Mouse (Mus musculus) lung, postnatal 36 days (tissue): ENCODE data around the gene Polg.
A peak's percentile ranks its signal among the peaks of the same experiment; 100 is the strongest.

Experiments used
- DNase-seq: peaks from one replicate; pipeline ENCODE4 v3.0.0; 2022; ENCODE audit warnings: mixed read lengths

Gene Polg

DNA sequence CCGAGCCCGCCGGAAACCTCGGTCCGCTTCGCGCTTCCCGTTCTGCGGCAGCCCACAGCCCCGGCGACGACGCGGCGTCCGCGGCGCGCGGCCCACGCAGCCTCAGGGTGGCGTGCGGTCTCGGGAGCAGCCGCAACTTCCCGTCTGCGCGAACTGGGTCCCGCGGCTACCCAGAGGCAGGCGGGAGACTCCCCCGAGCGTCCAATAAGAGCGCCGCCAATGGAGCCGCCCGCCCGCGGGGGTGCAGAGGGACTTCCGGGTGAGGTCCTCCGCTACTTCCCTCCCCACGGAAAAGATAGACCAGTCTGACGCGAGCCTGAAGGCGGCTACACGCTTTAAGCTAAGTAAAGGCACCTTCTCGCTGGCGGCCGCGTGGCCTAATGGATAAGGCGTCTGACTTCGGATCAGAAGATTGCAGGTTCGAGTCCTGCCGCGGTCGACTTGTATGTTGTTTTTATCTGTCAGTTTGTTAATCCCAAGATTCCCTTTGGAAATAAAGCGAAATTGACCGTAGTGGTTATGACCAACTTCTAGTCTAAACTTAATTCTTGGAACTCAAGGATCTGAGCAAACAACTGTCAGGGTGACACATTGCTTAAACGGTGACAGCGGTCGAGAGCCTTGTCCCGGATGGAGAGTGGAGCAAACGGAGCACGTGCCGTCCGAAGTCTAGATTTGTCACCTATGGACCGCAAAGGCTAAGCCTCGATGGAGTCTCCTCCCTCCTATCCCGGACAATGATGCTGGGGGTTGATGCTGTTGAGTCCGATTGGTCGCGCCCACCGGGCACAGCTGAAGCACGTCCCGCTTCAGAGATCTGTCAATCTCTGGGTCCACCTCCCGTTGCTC is at the start of gene Polg:
Gene Polg, minus strand, starts transcription at position 310 of the 849 bp plus-strand sequence.
- DNase-seq = peak; percentile 99

- DNase-seq = no peak
These were observed 49.7 kb upstream of the Polg start for GRCm38 (mm10) chr7:79515861-79516260.

GRCm38 (mm10) chr7:79515221-79515743 is 49.1 kb upstream of the Polg start:
- DNase-seq = no peak

DNA sequence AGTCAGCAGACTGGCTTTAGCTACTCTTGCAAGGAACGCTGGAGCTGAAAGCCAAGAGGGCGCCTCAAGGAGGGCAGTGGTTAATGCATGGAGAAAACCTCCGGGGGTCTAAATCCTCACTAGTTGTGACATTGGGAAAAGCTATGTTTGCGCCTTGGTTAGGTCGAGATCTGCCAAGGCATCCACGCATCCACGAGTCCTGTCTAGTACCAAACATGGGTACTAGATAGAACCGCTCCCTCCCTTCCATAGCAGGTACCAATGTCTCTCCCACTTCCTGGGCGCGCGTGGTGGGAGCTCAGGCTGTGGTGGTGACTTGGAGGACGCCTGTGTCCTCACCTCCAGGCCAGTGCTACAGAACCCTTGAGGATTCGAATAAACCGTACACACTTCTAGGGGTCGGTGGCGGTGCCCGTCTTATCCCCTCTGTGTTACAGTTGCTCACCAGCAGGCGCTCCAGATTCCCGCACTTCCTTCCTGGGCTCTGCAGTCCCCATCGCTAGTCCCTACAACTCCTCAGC is 48.3 kb upstream of the Polg start:
- no peak for DNase-seq

GRCm38 (mm10) chr7:79513466-79513865 is 47.3 kb upstream of the Polg start:
- DNase-seq = no peak

GRCm38 (mm10) chr7:79512496-79512895 is 46.3 kb upstream of the Polg start:
- no peak for DNase-seq

DNA sequence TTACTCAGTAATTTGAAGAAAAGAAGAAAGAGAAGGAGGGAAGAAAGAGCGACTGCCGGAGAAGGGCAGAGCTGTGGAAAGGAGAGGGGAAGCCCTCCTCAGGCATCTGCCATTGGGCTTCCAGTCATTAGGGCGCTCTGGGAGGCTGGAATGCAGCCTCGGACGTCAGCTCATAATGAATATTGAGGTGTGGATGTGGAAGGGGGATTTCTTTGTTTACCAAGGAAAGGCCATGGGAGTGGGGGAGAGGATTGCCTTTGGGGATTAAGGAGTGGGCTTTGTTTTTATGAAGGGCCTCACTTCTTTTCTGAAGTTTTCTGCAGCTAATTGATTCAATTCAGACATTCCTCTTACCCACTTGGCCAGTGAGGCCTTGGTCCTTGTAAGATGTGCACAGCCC is 45.5 kb upstream of the Polg start:
- no peak for DNase-seq

- DNase-seq = no peak
These were observed 45.0 kb upstream of the Polg start for GRCm38 (mm10) chr7:79511181-79511580.

DNA sequence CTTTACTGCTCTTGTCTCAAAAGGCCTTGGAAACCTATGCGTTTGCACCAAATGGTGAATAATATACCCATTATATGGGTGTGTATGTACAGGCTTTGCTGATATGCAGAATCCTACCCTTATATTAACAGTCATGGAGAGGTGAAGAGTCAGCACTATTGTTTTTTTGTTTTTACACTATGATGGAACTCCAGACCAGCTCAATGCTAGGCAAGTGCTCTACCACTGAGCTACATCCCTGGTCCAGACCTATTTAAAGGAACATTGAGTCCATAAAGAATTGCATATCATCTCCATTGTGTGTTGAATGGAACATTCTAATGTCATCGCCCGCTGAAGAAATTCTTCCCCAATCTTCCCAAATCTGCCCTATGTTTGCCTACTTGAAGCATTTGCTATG is 44.5 kb upstream of the Polg start:
- no peak for DNase-seq

DNA sequence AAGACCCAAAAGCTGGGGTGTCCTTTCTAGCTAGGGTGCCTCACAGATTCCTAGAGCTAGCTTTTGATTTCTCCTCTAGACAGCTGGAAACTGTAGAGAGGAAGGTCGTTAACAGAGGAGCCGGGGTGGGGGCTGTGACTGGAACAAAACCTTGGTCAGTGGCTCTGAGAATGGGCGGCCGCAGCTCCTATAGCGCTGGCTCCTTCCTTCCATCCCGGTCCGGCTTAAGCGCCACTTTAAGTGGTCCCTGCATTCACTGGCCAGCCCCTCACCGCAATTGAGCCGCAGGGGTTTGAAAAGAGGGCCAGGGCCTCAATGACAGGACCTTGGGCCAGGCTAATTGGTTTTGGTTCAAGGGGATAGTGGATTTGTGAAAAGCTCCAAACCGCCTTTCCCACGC is 43.5 kb upstream of the Polg start:
- no peak for DNase-seq

GRCm38 (mm10) chr7:79509235-79509607 is 43.1 kb upstream of the Polg start:
- DNase-seq = no peak

GRCm38 (mm10) chr7:79508280-79509234 is 42.4 kb upstream of the Polg start:
- no peak for DNase-seq

DNA sequence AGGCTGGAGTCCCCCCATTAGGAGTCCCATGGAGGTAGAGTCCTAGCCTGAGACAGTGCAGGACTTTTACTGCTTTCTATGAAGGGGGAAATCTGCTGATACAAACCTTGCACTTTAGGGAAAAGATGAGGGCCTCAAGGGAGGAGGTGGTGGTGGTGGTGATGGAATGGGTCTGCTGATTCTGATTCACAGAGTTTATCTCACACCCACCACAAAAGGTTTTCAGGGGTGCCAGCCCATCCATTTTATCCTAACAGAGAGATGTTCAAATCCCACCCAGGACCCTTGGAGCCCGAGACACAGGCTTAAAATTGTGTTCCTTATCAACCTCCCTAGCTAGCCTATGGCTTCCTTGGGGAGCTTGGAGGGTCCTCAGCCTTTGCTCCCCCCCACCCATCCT is 41.6 kb upstream of the Polg start:
- no peak for DNase-seq

GRCm38 (mm10) chr7:79507101-79507705 is 41.0 kb upstream of the Polg start:
- DNase-seq = no peak

DNA sequence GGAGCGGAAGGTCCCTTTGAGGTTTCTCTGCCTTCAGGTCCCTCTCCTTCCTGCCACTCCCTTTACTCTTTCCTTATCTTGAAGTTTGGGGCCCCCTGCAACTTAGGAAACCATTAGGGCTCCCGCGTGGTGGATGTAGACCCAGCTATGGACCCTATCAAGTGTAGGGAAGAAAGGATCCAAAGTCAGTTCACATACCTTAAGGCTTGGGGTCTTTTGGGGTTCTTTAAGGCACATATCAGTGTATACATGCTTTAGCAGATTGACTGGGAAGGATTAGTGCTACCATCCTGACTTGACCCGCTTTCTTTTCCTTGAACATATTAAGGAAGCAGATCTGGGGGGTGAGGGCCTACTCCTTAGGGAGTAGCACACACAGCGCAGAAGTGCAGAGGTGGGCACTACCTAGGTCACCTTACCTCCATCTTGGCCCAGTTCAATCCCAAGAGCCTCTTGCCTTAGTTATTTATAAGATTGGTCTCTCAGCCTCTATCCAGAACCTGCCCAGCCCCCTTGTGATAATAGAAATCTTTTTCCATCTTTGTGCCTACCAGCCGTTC is 40.4 kb upstream of the Polg start:
- DNase-seq = no peak

GRCm38 (mm10) chr7:79505876-79506530 is 39.8 kb upstream of the Polg start:
- DNase-seq = no peak

GRCm38 (mm10) chr7:79505376-79505775 is 39.2 kb upstream of the Polg start:
- DNase-seq = no peak

- DNase-seq = peak; percentile 11
These were observed 38.6 kb upstream of the Polg start for GRCm38 (mm10) chr7:79504723-79505122.

DNA sequence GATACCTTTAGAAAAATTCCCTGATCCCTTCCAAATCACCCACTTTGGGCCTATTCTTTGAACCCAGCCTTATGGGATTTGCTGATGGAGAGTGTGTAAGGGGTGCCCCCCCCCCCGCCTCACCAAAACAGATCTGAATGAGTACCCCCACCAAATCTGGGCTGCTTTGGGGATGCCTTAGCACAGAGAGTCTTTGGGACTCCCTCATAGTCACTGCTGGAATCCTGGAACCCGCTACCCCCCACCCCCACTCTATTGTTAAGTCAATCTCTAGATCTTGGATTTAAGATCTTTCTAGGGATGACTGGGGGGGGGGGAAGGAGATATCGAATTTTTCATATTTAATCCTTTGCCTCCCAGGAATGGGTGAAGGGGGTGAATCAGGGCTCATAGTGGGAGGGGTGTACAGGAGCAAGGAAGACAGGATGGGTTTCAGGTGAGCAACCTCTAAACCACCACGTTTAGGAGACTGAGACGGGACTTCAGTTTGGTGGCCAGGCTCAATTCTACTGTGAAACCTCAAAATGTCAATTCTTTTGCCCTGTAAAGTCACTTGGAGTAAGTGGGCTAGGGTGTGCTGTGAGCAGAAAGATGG is 37.6 kb upstream of the Polg start:
- no peak for DNase-seq

DNA sequence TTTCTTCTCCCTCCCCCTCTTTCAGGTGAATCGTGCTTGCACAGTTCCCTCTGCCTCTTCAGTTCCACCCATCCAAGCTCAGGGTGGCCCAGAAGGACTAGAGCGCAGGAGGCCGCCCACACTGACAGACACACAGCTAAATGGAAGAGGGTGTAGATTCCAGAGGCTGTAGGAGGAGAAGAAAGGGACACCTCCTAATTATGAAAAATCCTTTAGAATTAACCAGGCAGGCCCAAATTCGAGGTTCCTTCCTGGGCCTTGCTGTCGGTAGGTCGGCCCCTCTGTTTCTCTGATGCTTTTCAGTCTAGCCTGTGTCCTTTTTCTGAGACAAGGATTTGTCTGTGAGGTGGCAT is 36.9 kb upstream of the Polg start:
- no peak for DNase-seq
